Mouse (Mus musculus): Measurements from ENCODE around the gene Arhgef19. TPM values are rescaled to one million over a fixed set of nuclear protein-coding genes. Genes with fewer than 3 reads are reported as not detected.

Arhgef19 gene
- polyA plus RNA-seq, 1 experiment from 2014 or later = 0.93 TPM

GRCm38 (mm10) chr4:141295774-141296186 lies 56.5 kb downstream of the Arhgef19 start:
- no peak for ATAC-seq
- peaks cover 78% of the 10 kb centered on the region for H3K27me3 ChIP-seq
- no peaks in the 10 kb centered on the region for H3K9me3 ChIP-seq
- no peak overlapping the region for H3K9ac ChIP-seq (replicated peaks)
- no peak overlapping the region; the same call in 1 of the 2 replicates for H3K27ac ChIP-seq
- no peaks in the 10 kb centered on the region for H3K36me3 ChIP-seq
- H3K4me2 ChIP-seq (replicated peaks) = peak overlapping the region; percentile 31
- H3K4me3 ChIP-seq (replicated peaks) = no peak overlapping the region
- peaks cover 25% of the 10 kb centered on the region for H3K4me1 ChIP-seq (replicated peaks)
- WGBS = 2% methylated on average over 15 of the region's 15 CpGs

GRCm38 (mm10) chr4:141297934-141298333 lies 58.6 kb downstream of the Arhgef19 start:
- WGBS = 79% methylated on average over 7 of the region's 7 CpGs
- Histone ChIP-seq H3K4me2 (replicated peaks) (no peak overlapping the region), H3K9ac (replicated peaks) (no peak overlapping the region), H3K27me3 (peaks cover 81% of the 10 kb centered on the region), H3K4me3 (replicated peaks) (no peak overlapping the region), H3K27ac (no peak overlapping the region), H3K36me3 (no peaks in the 10 kb centered on the region), H3K4me1 (replicated peaks) (peaks cover 34% of the 10 kb centered on the region), H3K9me3 (no peaks in the 10 kb centered on the region)
- ATAC-seq = no peak

- no peak overlapping the region for H3K9ac ChIP-seq (replicated peaks)
- no peak for ATAC-seq
- WGBS = 70% methylated on average over 13 of the region's 13 CpGs
- peaks cover 79% of the 10 kb centered on the region for H3K27me3 ChIP-seq
- H3K4me3 ChIP-seq (replicated peaks) = no peak overlapping the region
- H3K27ac ChIP-seq = no peak overlapping the region
- H3K36me3 ChIP-seq = no peaks in the 10 kb centered on the region
- no peak overlapping the region for H3K4me2 ChIP-seq (replicated peaks)
- H3K9me3 ChIP-seq = no peaks in the 10 kb centered on the region
- peaks cover 43% of the 10 kb centered on the region for H3K4me1 ChIP-seq (replicated peaks)
Observed at GRCm38 (mm10) chr4:141299356-141299755, 60.1 kb downstream of the Arhgef19 start.

- no peak overlapping the region for H3K4me2 ChIP-seq (replicated peaks)
- H3K27me3 ChIP-seq = peaks cover 76% of the 10 kb centered on the region
- no peak overlapping the region for H3K9ac ChIP-seq (replicated peaks)
- H3K36me3 ChIP-seq = no peaks in the 10 kb centered on the region
- WGBS = 73% methylated on average over 4 of the region's 4 CpGs
- no peaks in the 10 kb centered on the region for H3K9me3 ChIP-seq
- peaks cover 45% of the 10 kb centered on the region for H3K4me1 ChIP-seq (replicated peaks)
- ATAC-seq = no peak
- no peak overlapping the region for H3K27ac ChIP-seq
- H3K4me3 ChIP-seq (replicated peaks) = no peak overlapping the region
Observed at GRCm38 (mm10) chr4:141300196-141300595, 60.9 kb downstream of the Arhgef19 start.

- H3K4me2 ChIP-seq (replicated peaks) = peak within 1 kb of the TSS; percentile 98
- WGBS = 0% methylated on average over 31 of the region's 35 CpGs
- H3K36me3 ChIP-seq = no peaks in the 10 kb centered on the region
- peak within 1 kb of the TSS; percentile 69 for H3K4me3 ChIP-seq (replicated peaks)
- peak; percentile 65 for ATAC-seq
- no peaks in the 10 kb centered on the region for H3K9me3 ChIP-seq
- peaks cover 46% of the 10 kb centered on the region for H3K4me1 ChIP-seq (replicated peaks)
- peak within 1 kb of the TSS; percentile 73 for H3K9ac ChIP-seq (replicated peaks)
- H3K27ac ChIP-seq = no peak within 1 kb of the TSS
- peaks cover 67% of the 10 kb centered on the region for H3K27me3 ChIP-seq
Observed at GRCm38 (mm10) chr4:141301116-141301553, 61.8 kb downstream of the Arhgef19 start, which contains the start of gene Epha2. Gene Epha2 (plus strand): TSS chr4:141301240.

- ATAC-seq = no peak
- no peaks in the 10 kb centered on the region for H3K36me3 ChIP-seq
- under 1% methylated on average over 51 of the region's 51 CpGs for whole genome bisulfite sequencing
- no peaks in the 10 kb centered on the region for H3K9me3 ChIP-seq
- peak overlapping the region; percentile 69 for H3K4me3 ChIP-seq (replicated peaks)
- peak overlapping the region; percentile 73 for H3K9ac ChIP-seq (replicated peaks)
- peaks cover 48% of the 10 kb centered on the region for H3K4me1 ChIP-seq (replicated peaks)
- peak overlapping the region; percentile 98 for H3K4me2 ChIP-seq (replicated peaks)
- H3K27me3 ChIP-seq = peaks cover 60% of the 10 kb centered on the region
- no peak overlapping the region for H3K27ac ChIP-seq
Observed at GRCm38 (mm10) chr4:141301591-141302427, 62.5 kb downstream of the Arhgef19 start.

GRCm38 (mm10) chr4:141302428-141303401 lies 63.4 kb downstream of the Arhgef19 start:
- H3K4me3 ChIP-seq (replicated peaks) = peak overlapping the region; percentile 69
- H3K9ac ChIP-seq (replicated peaks) = peak overlapping the region; percentile 73
- H3K27me3 ChIP-seq = peaks cover 53% of the 10 kb centered on the region
- WGBS = 5% methylated on average over 27 of the region's 27 CpGs
- peaks cover 50% of the 10 kb centered on the region for H3K4me1 ChIP-seq (replicated peaks)
- no peaks in the 10 kb centered on the region for H3K36me3 ChIP-seq
- no peaks in the 10 kb centered on the region for H3K9me3 ChIP-seq
- peak overlapping the region; percentile 98 for H3K4me2 ChIP-seq (replicated peaks)
- no peak for ATAC-seq
- no peak overlapping the region for H3K27ac ChIP-seq

- Histone ChIP-seq H3K9me3 (no peaks in the 10 kb centered on the region), H3K4me3 (replicated peaks) (peak overlapping the region; percentile 69), H3K4me2 (replicated peaks) (peak overlapping the region; percentile 98), H3K9ac (replicated peaks) (peak overlapping the region; percentile 73; the same call in 1 of the 2 replicates), H3K36me3 (peaks cover 2% of the 10 kb centered on the region), H3K27ac (no peak overlapping the region), H3K27me3 (peaks cover 46% of the 10 kb centered on the region), H3K4me1 (replicated peaks) (peaks cover 50% of the 10 kb centered on the region)
- WGBS = 46% methylated on average over 7 of the region's 7 CpGs
- ATAC-seq = no peak
Observed at GRCm38 (mm10) chr4:141303402-141304222, 64.3 kb downstream of the Arhgef19 start.

GRCm38 (mm10) chr4:141304223-141304611 lies 64.9 kb downstream of the Arhgef19 start:
- H3K27ac ChIP-seq = no peak overlapping the region
- H3K36me3 ChIP-seq = peaks cover 6% of the 10 kb centered on the region
- no peak overlapping the region for H3K4me2 ChIP-seq (replicated peaks)
- no peak overlapping the region for H3K4me3 ChIP-seq (replicated peaks)
- no peak overlapping the region for H3K9ac ChIP-seq (replicated peaks)
- WGBS = 86% methylated on average over 4 of the region's 4 CpGs
- peaks cover 51% of the 10 kb centered on the region for H3K4me1 ChIP-seq (replicated peaks)
- no peaks in the 10 kb centered on the region for H3K9me3 ChIP-seq
- ATAC-seq = no peak
- H3K27me3 ChIP-seq = peaks cover 43% of the 10 kb centered on the region

GRCm38 (mm10) chr4:141306057-141306456 lies 66.8 kb downstream of the Arhgef19 start:
- H3K4me1 ChIP-seq (replicated peaks) = peaks cover 67% of the 10 kb centered on the region
- WGBS = 15% methylated on average over 8 of the region's 8 CpGs
- peak overlapping the region; percentile 23; the same call in 1 of the 2 replicates for H3K4me2 ChIP-seq (replicated peaks)
- peaks cover 29% of the 10 kb centered on the region for H3K27me3 ChIP-seq
- 0 out of 2 replicates have a peak overlapping the region, but pooled peaks have one; percentile 32 for H3K9ac ChIP-seq (replicated peaks)
- peak overlapping the region; percentile 25; the same call in 1 of the 2 replicates for H3K27ac ChIP-seq
- no peak overlapping the region for H3K4me3 ChIP-seq (replicated peaks)
- peaks cover 6% of the 10 kb centered on the region for H3K36me3 ChIP-seq
- ATAC-seq = no peak
- H3K9me3 ChIP-seq = no peaks in the 10 kb centered on the region

All from midbrain, embryonic 13.5 days (tissue).